Mouse (Mus musculus) lung, embryonic 14.5 days (tissue): ENCODE data around the gene Slc29a2. TPM values are rescaled to one million over a fixed set of nuclear protein-coding genes. Genes with fewer than 3 reads are reported as not detected.

Source experiments
- ATAC-seq: fragments of 200-750 bp; cut with Nextera tagmentation; 2 replicates; pipeline ENCODE4 v1.8.0; 2017; ENCODE audit warnings: mild to moderate bottlenecking, moderate TSS enrichment, moderate library complexity; ENCODE audit not compliant: insufficient read depth
- DNase-seq: peaks from one replicate; pipeline ENCODE4 v3.0.0-alpha.2; 2015
- H3K27ac ChIP-seq: fragments of 300-500 bp; sonication (generic); 2 replicates; pipeline ENCODE4 v1.5.1; 2014; ENCODE audit warnings: low read depth, mild to moderate bottlenecking, moderate library complexity
- H3K27me3 ChIP-seq: fragments of 300-500 bp; sonication (generic); 2 replicates; pipeline ENCODE4 v1.6.1; 2014; ENCODE audit warnings: low read length, control low read depth; ENCODE audit not compliant: insufficient read depth
- H3K36me3 ChIP-seq: fragments of 300-500 bp; sonication (generic); 2 replicates; pipeline ENCODE4 v1.6.1; 2014; ENCODE audit warnings: control low read depth; ENCODE audit not compliant: insufficient read depth
- H3K4me1 ChIP-seq: fragments of 300-500 bp; sonication (generic); 2 replicates; pipeline ENCODE4 v1.6.1; 2014; ENCODE audit warnings: antibody characterized with exemption, control low read depth; ENCODE audit not compliant: insufficient read depth
- H3K4me2 ChIP-seq: fragments of 300-500 bp; sonication (generic); 2 replicates; pipeline ENCODE4 v1.6.1; 2014; ENCODE audit warnings: mild to moderate bottlenecking
- H3K4me3 ChIP-seq: fragments of 300-500 bp; sonication (generic); 2 replicates; pipeline ENCODE4 v1.5.1; 2014; ENCODE audit warnings: low read depth, low read length
- H3K9ac ChIP-seq: fragments of 300-500 bp; sonication (generic); 2 replicates; pipeline ENCODE4 v1.6.1; 2014
- H3K9me3 ChIP-seq: fragments of 300-500 bp; sonication (generic); 2 replicates; pipeline ENCODE4 v1.6.1; 2016; ENCODE audit warnings: low read depth, low read length, control low read depth
- CTCF ChIP-seq: IDR thresholded peaks from 2 replicates; pipeline ENCODE4 v1.5.1; 2016; ENCODE audit warnings: antibody characterized with exemption, low read depth
- WGBS: fragments of 180-500 bp; shearing (Covaris S2); extraction: QIAGEN DNeasy Blood & Tissue Kit; methylation state at CpG from one replicate; pipeline ENCODE4 v1.1.7; 2014; 5-methylcytosine and 5-hydroxymethylcytosine counted together
- polyA plus RNA-seq: library from polyadenylated mRNA; unstranded; fragments of >200 nt; fragmentation: Nextera tagmentation; extraction: Ambion mirVana; gene quantifications from 2 replicates; pipeline ENCODE4 v1.2.1, GENCODE M21; 2014

Gene Slc29a2
- polyA plus RNA-seq, 1 experiment from 2014 or later, result 3.4 TPM

- no peaks in the 10 kb centered on the region for H3K27me3 ChIP-seq
- no peaks in the 10 kb centered on the region for H3K9me3 ChIP-seq
- WGBS, result 14% methylated on average over 8 of the region's 8 CpGs
Observed at GRCm38 (mm10) chr19:5014961-5015398, 8.7 kb upstream of the Slc29a2 start.

GRCm38 (mm10) chr19:5016221-5016742, 7.4 kb upstream of the Slc29a2 start:
- H3K9me3 ChIP-seq, result no peaks in the 10 kb centered on the region
- TF ChIP-seq CTCF, result no peak
- H3K9ac ChIP-seq, result no peak overlapping the region; the same call in 1 of the 2 replicates
- peak overlapping the region; percentile 40 for H3K4me2 ChIP-seq
- H3K4me1 ChIP-seq, result peaks cover 8% of the 10 kb centered on the region
- no peak overlapping the region for H3K4me3 ChIP-seq
- no peaks in the 10 kb centered on the region for H3K36me3 ChIP-seq
- WGBS, result 23% methylated on average over 10 of the region's 10 CpGs
- H3K27ac ChIP-seq, result peak overlapping the region; percentile 61
- peak; percentile 62 for ATAC-seq
- peak; percentile 62 for DNase-seq
- no peaks in the 10 kb centered on the region for H3K27me3 ChIP-seq

More at GRCm38 (mm10) chr19:5014961-5015398, 8.7 kb upstream of the Slc29a2 start:
- Histone ChIP-seq H3K36me3 (no peaks in the 10 kb centered on the region), H3K4me2 (no peak overlapping the region), H3K4me1 (peaks cover 8% of the 10 kb centered on the region), H3K9ac (no peak overlapping the region), H3K27ac (no peak overlapping the region), H3K4me3 (no peak overlapping the region)
- no peak for ATAC-seq
- DNase-seq, result peak; percentile 78
- TF ChIP-seq CTCF, result peak; percentile 60

GRCm38 (mm10) chr19:5016782-5017181, 6.9 kb upstream of the Slc29a2 start:
- Histone ChIP-seq H3K9me3 (no peaks in the 10 kb centered on the region), H3K36me3 (no peaks in the 10 kb centered on the region), H3K4me3 (no peak overlapping the region), H3K9ac (no peak overlapping the region), H3K4me1 (peaks cover 8% of the 10 kb centered on the region), H3K4me2 (peak overlapping the region; percentile 40), H3K27ac (peak overlapping the region; percentile 61), H3K27me3 (no peaks in the 10 kb centered on the region)
- WGBS, result 25% methylated on average over 12 of the region's 12 CpGs
- ATAC-seq (no peak; the same call in 1 of the 2 replicates), DNase-seq (peak; percentile 89)
- TF ChIP-seq CTCF, result peak; percentile 79

GRCm38 (mm10) chr19:5017611-5018010, 6.0 kb upstream of the Slc29a2 start:
- H3K36me3 ChIP-seq, result no peaks in the 10 kb centered on the region
- H3K9me3 ChIP-seq, result no peaks in the 10 kb centered on the region
- no peak overlapping the region for H3K4me2 ChIP-seq
- H3K27ac ChIP-seq, result no peak overlapping the region
- TF ChIP-seq CTCF, result no peak
- no peak overlapping the region for H3K4me3 ChIP-seq
- ATAC-seq (no peak), DNase-seq (no peak)
- H3K4me1 ChIP-seq, result peaks cover 8% of the 10 kb centered on the region
- H3K27me3 ChIP-seq, result no peaks in the 10 kb centered on the region
- no peak overlapping the region for H3K9ac ChIP-seq
- 81% methylated on average over 4 of the region's 4 CpGs for WGBS

- H3K4me1 ChIP-seq, result peaks cover 8% of the 10 kb centered on the region
- ATAC-seq, result no peak
Observed at GRCm38 (mm10) chr19:5018191-5018590, 5.5 kb upstream of the Slc29a2 start.

GRCm38 (mm10) chr19:5021416-5021815, 2.2 kb upstream of the Slc29a2 start:
- Histone ChIP-seq H3K9me3 (no peaks in the 10 kb centered on the region), H3K27ac (no peak overlapping the region), H3K27me3 (no peaks in the 10 kb centered on the region), H3K4me1 (peaks cover 5% of the 10 kb centered on the region), H3K36me3 (0 out of 2 replicates have a peak, but pooled peaks cover 3% of the 10 kb centered on the region), H3K4me2 (no peak overlapping the region), H3K4me3 (no peak overlapping the region), H3K9ac (no peak overlapping the region; the same call in 1 of the 2 replicates)
- no peak for TF ChIP-seq CTCF
- DNase-seq, result peak; percentile 70
- ATAC-seq, result no peak
- WGBS, result 74% methylated on average over 2 of the region's 2 CpGs

More at GRCm38 (mm10) chr19:5018191-5018590, 5.5 kb upstream of the Slc29a2 start:
- no peaks in the 10 kb centered on the region for H3K36me3 ChIP-seq
- WGBS, result 73% methylated on average over 3 of the region's 3 CpGs
- H3K27me3 ChIP-seq, result no peaks in the 10 kb centered on the region
- no peak overlapping the region for H3K4me3 ChIP-seq
- H3K9me3 ChIP-seq, result no peaks in the 10 kb centered on the region
- no peak overlapping the region for H3K4me2 ChIP-seq
- no peak overlapping the region for H3K27ac ChIP-seq
- H3K9ac ChIP-seq, result no peak overlapping the region
- no peak for DNase-seq
- TF ChIP-seq CTCF, result no peak

GRCm38 (mm10) chr19:5026111-5026510, 2.5 kb downstream of the Slc29a2 start:
- ATAC-seq, result no peak

More at GRCm38 (mm10) chr19:5026111-5026510, 2.5 kb downstream of the Slc29a2 start:
- Histone ChIP-seq H3K36me3 (peaks cover 38% of the 10 kb centered on the region), H3K27me3 (no peaks in the 10 kb centered on the region), H3K4me2 (no peak overlapping the region), H3K9me3 (no peaks in the 10 kb centered on the region), H3K4me3 (no peak overlapping the region), H3K4me1 (peaks cover 4% of the 10 kb centered on the region; the same call in 1 of the 2 replicates), H3K9ac (no peak overlapping the region), H3K27ac (no peak overlapping the region)
- 82% methylated on average over 8 of the region's 8 CpGs for WGBS
- DNase-seq, result no peak
- no peak for TF ChIP-seq CTCF
